Mouse (Mus musculus): ENCODE measurements around the gene Pheta1.
"Not testable (repeated sequence)": the region's sequence is repeated elsewhere in the genome, so short reads cannot be mapped to it uniquely, and the experiment has no call there.

The Pheta1 gene

GRCm38 (mm10) chr5:121843138-121843905 lies 5.5 kb upstream of the Pheta1 start:
- no peak for DNase-seq (ENCODE audit: low read depth, low spot score)

GRCm38 (mm10) chr5:121845361-121845760 lies 3.4 kb upstream of the Pheta1 start:
- no peak for DNase-seq (ENCODE audit: low read depth, low spot score)

GRCm38 (mm10) chr5:121846322-121846721 lies 2.5 kb upstream of the Pheta1 start:
- DNase-seq (ENCODE audit: low read depth, low spot score): no peak

GRCm38 (mm10) chr5:121847269-121847668 lies 1.5 kb upstream of the Pheta1 start:
- DNase-seq (ENCODE audit: low read depth, low spot score): not testable (repeated sequence)

- peak; percentile 79 for DNase-seq (ENCODE audit: low read depth, low spot score)
Observed at GRCm38 (mm10) chr5:121848035-121848519, 707 bp upstream of the Pheta1 start.

GRCm38 (mm10) chr5:121849478-121850349 lies 930 bp downstream of the Pheta1 start:
- no peak for DNase-seq (ENCODE audit: low read depth, low spot score)

GRCm38 (mm10) chr5:121853368-121854051 lies 4.7 kb downstream of the Pheta1 start:
- no peak for DNase-seq (ENCODE audit: low read depth, low spot score)

GRCm38 (mm10) chr5:121854768-121855167 lies 6.0 kb downstream of the Pheta1 start:
- no peak for DNase-seq (ENCODE audit: low read depth, low spot score)

GRCm38 (mm10) chr5:121856740-121857139 lies 8.0 kb downstream of the Pheta1 start:
- no peak for DNase-seq (ENCODE audit: low read depth, low spot score)

- no peak for DNase-seq (ENCODE audit: low read depth, low spot score)
Observed at GRCm38 (mm10) chr5:121858427-121858826, 9.6 kb downstream of the Pheta1 start.

GRCm38 (mm10) chr5:121861964-121862363 lies 13.2 kb downstream of the Pheta1 start:
- DNase-seq (ENCODE audit: low read depth, low spot score): no peak

- DNase-seq (ENCODE audit: low read depth, low spot score): no peak
Observed at GRCm38 (mm10) chr5:121864330-121864729, 15.5 kb downstream of the Pheta1 start.

- no peak for DNase-seq (ENCODE audit: low read depth, low spot score)
Observed at GRCm38 (mm10) chr5:121867963-121868362, 19.2 kb downstream of the Pheta1 start.

GRCm38 (mm10) chr5:121870832-121871231 lies 22.0 kb downstream of the Pheta1 start:
- no peak for DNase-seq (ENCODE audit: low read depth, low spot score)

- DNase-seq (ENCODE audit: low read depth, low spot score): peak; percentile 48
Observed at GRCm38 (mm10) chr5:121871515-121872030, 22.8 kb downstream of the Pheta1 start.

GRCm38 (mm10) chr5:121872158-121872557 lies 23.4 kb downstream of the Pheta1 start:
- peak; percentile 86 for DNase-seq (ENCODE audit: low read depth, low spot score)

GRCm38 (mm10) chr5:121875041-121875440 lies 26.3 kb downstream of the Pheta1 start:
- DNase-seq (ENCODE audit: low read depth, low spot score): no peak

- no peak for DNase-seq (ENCODE audit: low read depth, low spot score)
Observed at GRCm38 (mm10) chr5:121876901-121877300, 28.1 kb downstream of the Pheta1 start.

GRCm38 (mm10) chr5:121878703-121879102 lies 29.9 kb downstream of the Pheta1 start:
- DNase-seq (ENCODE audit: low read depth, low spot score): no peak

- peak; percentile 83 for DNase-seq (ENCODE audit: low read depth, low spot score)
Observed at GRCm38 (mm10) chr5:121879211-121879610, 30.4 kb downstream of the Pheta1 start.

GRCm38 (mm10) chr5:121883356-121883755 lies 34.6 kb downstream of the Pheta1 start:
- no peak for DNase-seq (ENCODE audit: low read depth, low spot score)

- DNase-seq (ENCODE audit: low read depth, low spot score): no peak
Observed at GRCm38 (mm10) chr5:121889375-121889774, 40.6 kb downstream of the Pheta1 start.
